Mouse (Mus musculus): ENCODE measurements around the gene Olfr1129. TPM values are rescaled to one million over a fixed set of nuclear protein-coding genes. Genes with fewer than 3 reads are reported as not detected.

Gene Olfr1129
- not detected in 2 replicates for polyA plus RNA-seq (2012; ENCODE audit: low replicate concordance)

DNA sequence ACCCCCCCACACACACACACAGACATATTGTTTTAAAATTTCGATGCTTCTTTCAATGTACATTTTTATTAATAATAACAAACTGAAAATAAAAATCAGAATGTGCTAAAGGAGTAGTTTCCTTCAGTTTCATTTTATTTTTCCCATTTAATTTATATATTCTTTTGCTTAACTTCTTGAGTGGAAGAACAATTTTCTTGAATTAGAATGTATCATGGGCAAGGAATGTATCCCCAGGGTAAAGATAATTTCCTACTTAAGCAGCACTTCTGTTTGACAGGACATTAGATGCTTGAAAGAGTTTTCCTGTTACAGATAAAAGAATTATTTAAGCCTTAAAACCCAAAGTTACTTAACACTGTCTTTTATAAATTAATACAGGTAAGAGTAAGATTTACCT, at the start of gene Olfr1129:
Olfr1129 (plus strand) TSS at position 301 of the 400 bp plus-strand sequence.

DNA sequence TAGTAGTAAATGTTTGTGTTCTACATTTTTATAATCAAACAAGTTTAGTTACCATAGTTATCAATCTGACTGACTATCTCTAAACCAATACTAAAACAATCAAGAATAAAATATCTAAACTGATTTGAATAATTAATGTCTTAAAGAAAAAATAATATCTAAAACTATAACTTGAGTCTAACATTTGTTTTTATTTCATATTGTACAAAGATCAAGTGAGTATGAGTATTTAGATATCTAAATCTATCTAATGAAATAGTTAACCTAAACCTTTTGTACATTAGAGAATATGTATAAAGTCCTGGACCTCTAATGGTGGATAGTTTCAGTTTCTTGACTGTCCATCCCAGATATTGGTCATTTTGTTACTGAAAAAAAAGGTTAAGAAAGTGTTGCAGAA, 42.2 kb upstream of the Olfr1129 start, which contains the start of gene Olfr153:
Olfr153 (plus strand) TSS at position 301 of the 400 bp plus-strand sequence.

DNA sequence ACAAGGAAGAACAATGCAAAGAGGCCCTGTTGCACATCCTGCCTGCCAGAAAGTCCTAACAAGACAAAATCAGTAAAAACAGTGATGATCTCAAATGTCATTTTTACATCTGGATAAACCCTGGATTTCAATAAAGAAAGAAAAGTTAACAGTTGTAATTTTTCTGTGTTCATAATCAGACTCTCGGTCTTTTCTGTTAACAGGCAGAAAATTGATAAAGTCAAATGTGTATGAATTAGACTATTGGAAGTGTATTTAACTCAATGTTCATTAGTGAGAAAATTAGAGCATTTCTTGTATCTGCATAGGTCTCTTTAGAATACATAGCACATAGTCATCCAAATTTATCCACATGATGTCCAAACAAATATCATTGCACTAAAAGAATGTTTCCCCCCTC, 28.3 kb upstream of the Olfr1129 start, which contains the start of gene Olfr1128:
Olfr1128 (minus strand) TSS at position 101 of the 400 bp plus-strand sequence.

DNA sequence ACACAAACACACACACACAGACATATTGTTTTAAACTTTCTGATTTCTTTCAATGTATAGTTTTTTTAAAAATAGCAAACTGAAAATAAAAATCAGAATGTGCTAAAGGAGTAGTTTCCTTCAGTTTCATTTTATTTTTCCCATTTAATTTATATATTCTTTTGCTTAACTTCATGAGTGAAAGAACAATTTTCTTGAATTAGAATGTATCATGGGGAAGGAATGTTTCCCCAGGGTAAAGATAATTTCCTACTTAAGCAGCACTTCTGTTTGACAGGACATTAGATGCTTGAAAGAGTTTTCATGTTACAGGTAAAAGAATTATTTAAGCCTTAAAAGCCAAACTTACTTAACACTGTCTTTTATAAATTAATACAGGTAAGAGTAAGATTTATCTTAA, 32.2 kb downstream of the Olfr1129 start, which contains the start of gene Olfr1130:
Olfr1130 (plus strand) TSS at position 301 of the 400 bp plus-strand sequence.

DNA sequence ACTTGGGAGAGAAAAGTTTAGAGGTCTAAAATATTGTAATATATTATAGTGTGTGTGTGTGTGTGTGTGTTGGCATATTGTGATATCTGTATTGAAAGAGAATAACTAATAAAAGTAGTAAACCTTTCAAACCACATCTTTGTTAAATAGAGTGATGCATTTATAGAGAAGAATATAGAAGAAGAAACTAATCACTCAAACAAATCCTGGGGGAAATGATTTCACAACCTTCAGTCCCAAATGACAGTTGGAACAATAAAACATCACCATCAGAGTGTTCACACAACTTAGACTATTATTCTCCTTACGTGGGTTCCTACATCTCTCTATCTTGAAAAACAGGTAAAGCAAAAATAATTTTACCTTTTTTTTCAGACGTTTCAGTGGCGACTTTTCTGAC, 53.1 kb downstream of the Olfr1129 start, which contains the start of gene Olfr1131:
Olfr1131 (plus strand) TSS at position 301 of the 400 bp plus-strand sequence.

Other genes starting within 250 kb of the Olfr1129 start
- gene Olfr1120, start 219.1 kb upstream of the Olfr1129 start, polyA plus RNA-seq (2012; ENCODE audit: low replicate concordance) = not detected in 2 replicates
- not detected in 2 replicates for gene Olfr1121, start 204.0 kb upstream of the Olfr1129 start, polyA plus RNA-seq (2012; ENCODE audit: low replicate concordance)
- not detected in 2 replicates for gene Olfr1122, start 188.1 kb upstream of the Olfr1129 start, polyA plus RNA-seq (2012; ENCODE audit: low replicate concordance)
- not detected in 2 replicates for gene Olfr1123, start 157.3 kb upstream of the Olfr1129 start, polyA plus RNA-seq (2012; ENCODE audit: low replicate concordance)
- not detected in 2 replicates for gene Olfr1124, start 143.6 kb upstream of the Olfr1129 start, polyA plus RNA-seq (2012; ENCODE audit: low replicate concordance)
- gene Olfr1126, start 119.9 kb upstream of the Olfr1129 start, polyA plus RNA-seq (2012; ENCODE audit: low replicate concordance) = not detected in 2 replicates
- gene Pramel7, start 76.8 kb upstream of the Olfr1129 start, polyA plus RNA-seq (2012; ENCODE audit: low replicate concordance) = not detected in 2 replicates
- gene Pramel6, start 67.3 kb upstream of the Olfr1129 start, polyA plus RNA-seq (2012; ENCODE audit: low replicate concordance) = not detected in 2 replicates
- gene Olfr153, start 42.1 kb upstream of the Olfr1129 start, polyA plus RNA-seq (2012; ENCODE audit: low replicate concordance) = not detected in 2 replicates
- gene Olfr1128, start 28.4 kb upstream of the Olfr1129 start, polyA plus RNA-seq (2012; ENCODE audit: low replicate concordance) = not detected in 2 replicates
- 0.07 TPM in 1 of 2 replicates, not detected in the other for gene Olfr1130, start 32.3 kb downstream of the Olfr1129 start, polyA plus RNA-seq (2012; ENCODE audit: low replicate concordance)
- not detected in 2 replicates for gene Olfr1131, start 53.2 kb downstream of the Olfr1129 start, polyA plus RNA-seq (2012; ENCODE audit: low replicate concordance)
- gene Olfr1132, start 63.6 kb downstream of the Olfr1129 start, polyA plus RNA-seq (2012; ENCODE audit: low replicate concordance) = not detected in 2 replicates
- not detected in 2 replicates for gene Olfr1133, start 73.5 kb downstream of the Olfr1129 start, polyA plus RNA-seq (2012; ENCODE audit: low replicate concordance)
- gene Olfr1134, start 84.6 kb downstream of the Olfr1129 start, polyA plus RNA-seq (2012; ENCODE audit: low replicate concordance) = not detected in 2 replicates
- gene Olfr1135, start 99.8 kb downstream of the Olfr1129 start, polyA plus RNA-seq (2012; ENCODE audit: low replicate concordance) = not detected in 2 replicates
- gene Olfr1136, start 120.0 kb downstream of the Olfr1129 start, polyA plus RNA-seq (2012; ENCODE audit: low replicate concordance) = not detected in 2 replicates
- not detected in 2 replicates for gene Olfr1137, start 139.3 kb downstream of the Olfr1129 start, polyA plus RNA-seq (2012; ENCODE audit: low replicate concordance)
- gene Olfr1138, start 166.1 kb downstream of the Olfr1129 start, polyA plus RNA-seq (2012; ENCODE audit: low replicate concordance) = not detected in 2 replicates
- gene Olfr1140, start 169.8 kb downstream of the Olfr1129 start, polyA plus RNA-seq (2012; ENCODE audit: low replicate concordance) = not detected in 2 replicates
- not detected in 2 replicates for gene Olfr1141, start 180.1 kb downstream of the Olfr1129 start, polyA plus RNA-seq (2012; ENCODE audit: low replicate concordance)
- not detected in 2 replicates for gene Olfr152, start 205.6 kb downstream of the Olfr1129 start, polyA plus RNA-seq (2012; ENCODE audit: low replicate concordance)
- not detected in 2 replicates for gene Olfr1143, start 226.7 kb downstream of the Olfr1129 start, polyA plus RNA-seq (2012; ENCODE audit: low replicate concordance)
- not detected in 2 replicates for gene Olfr1145, start 235.9 kb downstream of the Olfr1129 start, polyA plus RNA-seq (2012; ENCODE audit: low replicate concordance)